Mouse (Mus musculus): Measurements from ENCODE around the gene Fryl.
A peak's percentile ranks its signal among the peaks of the same experiment; 100 is the strongest.
"Not testable (repeated sequence)": the region's sequence is repeated elsewhere in the genome, so short reads cannot be mapped to it uniquely, and the experiment has no call there.

The Fryl gene

GRCm38 (mm10) chr5:72998546-72998945 lies 257.9 kb downstream of the Fryl start:
- not testable (repeated sequence) for DNase-seq

GRCm38 (mm10) chr5:72995379-72995778 lies 261.0 kb downstream of the Fryl start:
- no peak for DNase-seq

DNA sequence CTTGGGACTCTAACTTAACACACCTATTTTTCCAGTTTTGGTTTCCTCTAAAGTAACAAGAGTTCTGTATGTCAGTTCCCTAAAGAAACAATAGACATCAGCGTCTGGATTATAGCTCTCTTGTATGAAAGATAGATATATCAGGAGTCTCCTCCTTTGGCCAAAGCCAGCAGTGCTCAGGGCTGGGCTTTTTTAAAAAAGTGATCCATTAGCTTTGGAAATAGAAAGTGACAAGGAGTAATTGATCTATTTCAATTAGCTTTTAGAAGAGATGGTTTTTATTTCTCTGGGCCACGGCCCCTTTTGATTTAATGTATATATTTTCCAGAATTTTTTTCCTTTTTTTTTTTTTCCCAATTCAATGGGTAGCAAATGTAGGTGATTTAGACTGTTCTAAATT lies 261.5 kb downstream of the Fryl start:
- DNase-seq: no peak

DNA sequence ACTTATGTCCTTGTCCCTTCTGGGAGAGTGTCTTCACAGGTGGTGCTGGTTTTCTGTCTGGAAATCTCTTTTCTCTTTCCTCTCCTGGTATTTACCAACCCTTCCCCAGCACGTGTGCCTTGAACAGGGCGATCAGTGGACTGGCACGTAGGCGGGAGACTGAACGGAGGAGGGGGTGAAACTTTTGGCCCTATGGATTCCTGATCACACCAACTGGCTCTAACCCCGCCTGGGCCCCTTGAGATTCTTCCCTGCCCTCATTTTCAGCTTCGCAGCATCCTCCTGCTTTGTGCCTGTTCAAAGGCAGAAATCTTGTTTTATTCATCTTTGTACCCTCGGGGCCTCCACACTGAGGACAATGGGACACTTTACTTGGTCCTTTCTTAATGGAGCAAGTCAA lies 262.0 kb downstream of the Fryl start:
- no peak for DNase-seq

GRCm38 (mm10) chr5:72992474-72992873 lies 263.9 kb downstream of the Fryl start:
- no peak for DNase-seq

DNA sequence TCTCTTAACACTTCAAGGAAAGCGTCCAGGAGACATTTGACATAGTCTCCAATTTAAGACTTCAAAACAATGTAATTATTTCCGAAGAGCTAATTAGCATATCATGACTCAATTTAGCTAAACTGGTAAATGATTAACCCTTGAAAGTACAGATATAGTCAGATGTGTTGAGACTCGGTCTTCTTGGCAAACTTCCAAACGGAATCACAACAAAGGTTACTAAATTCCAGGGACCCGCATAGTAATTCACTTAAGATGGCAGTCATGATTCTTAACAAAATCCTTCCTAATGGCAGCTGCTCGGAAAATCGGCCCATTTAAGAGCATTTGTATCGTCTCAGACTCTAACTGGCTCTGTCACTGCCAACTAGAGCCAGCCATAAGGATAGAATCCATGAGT lies 266.7 kb downstream of the Fryl start:
- no peak for DNase-seq

- DNase-seq: no peak
Observed at GRCm38 (mm10) chr5:72987786-72988185, 268.6 kb downstream of the Fryl start.

- peak; percentile 8 for DNase-seq
Observed at GRCm38 (mm10) chr5:72984091-72984490, 272.3 kb downstream of the Fryl start.

DNA sequence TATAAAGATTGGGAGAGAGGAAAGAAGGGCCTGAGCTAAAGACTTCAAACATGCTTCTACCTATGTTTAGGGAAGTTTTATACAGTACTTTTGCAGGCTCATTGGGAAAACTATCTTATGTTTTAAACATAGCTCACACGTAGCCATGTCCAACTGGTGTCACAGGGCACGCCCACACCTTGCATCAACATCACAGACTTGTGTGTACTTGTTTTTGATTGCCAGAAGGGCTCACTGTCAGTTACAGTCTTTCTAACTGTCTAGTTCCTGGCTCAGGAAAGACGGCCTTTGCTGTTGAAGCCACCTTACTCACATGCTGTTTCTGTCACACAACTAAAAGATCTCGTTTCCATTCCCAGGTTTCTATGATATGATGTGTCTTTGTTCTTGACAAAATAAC lies 279.9 kb downstream of the Fryl start:
- no peak for DNase-seq

DNA sequence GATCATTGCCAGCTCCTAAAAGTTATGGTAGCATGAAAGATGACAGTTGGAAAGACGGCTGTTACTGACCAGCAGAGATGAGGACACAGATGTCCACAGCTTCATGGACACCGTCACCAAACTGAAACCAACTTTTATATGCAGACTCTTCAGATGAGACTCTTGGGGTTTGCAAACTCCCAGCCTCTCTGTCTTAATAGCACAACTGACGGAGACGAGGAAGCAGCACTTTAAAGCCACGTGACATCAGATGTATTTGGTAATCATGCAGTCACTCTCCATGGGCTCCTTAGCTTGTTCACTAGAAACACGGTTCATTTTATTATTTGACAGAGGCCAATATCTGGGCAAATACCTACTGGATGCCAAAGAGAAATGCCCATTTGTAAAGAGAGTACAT lies 280.4 kb downstream of the Fryl start:
- DNase-seq: no peak

DNA sequence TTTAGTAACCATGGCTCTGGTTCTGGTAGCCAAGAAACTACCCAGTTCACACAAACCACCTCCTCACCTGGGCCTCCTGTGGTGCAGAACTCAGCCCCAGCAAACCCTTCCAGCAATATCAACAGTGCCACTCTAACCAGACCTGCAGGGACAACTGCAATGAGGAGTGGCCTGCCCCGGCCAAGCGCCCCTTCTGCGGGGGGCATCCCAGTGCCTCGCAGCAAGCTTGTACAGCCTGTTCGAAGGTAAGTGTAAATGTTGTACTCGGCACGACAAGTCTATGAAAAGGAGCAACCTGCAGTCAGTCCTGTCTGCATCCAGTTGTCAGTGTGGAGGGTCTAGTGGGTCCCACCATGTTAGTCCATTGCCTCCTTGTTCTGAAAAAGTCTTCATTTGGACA lies 281.8 kb downstream of the Fryl start, which contains the start of gene Gm10135:
Gene Gm10135 (minus strand): TSS at position 101 of the 400 bp plus-strand sequence.
- no peak for DNase-seq

DNA sequence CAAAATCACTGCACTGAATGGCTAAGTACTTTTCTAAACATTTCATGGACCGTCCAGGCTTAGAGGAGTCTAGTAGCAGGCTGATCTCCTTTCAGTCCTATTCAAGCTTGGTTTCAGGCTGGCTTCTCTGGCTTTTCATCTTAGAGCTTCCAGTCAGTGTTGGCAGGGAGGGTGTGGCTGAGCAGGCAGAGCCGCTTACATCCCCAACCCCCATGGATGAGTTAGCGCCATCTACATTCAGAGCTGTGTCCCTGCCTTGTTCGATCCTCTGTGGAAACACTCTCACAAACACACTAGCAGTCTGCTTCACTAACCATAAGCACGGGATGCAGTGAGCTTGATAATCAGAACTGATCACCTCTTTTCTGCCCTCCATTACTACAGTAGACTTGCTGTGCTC lies 283.5 kb downstream of the Fryl start:
- DNase-seq: no peak

DNA sequence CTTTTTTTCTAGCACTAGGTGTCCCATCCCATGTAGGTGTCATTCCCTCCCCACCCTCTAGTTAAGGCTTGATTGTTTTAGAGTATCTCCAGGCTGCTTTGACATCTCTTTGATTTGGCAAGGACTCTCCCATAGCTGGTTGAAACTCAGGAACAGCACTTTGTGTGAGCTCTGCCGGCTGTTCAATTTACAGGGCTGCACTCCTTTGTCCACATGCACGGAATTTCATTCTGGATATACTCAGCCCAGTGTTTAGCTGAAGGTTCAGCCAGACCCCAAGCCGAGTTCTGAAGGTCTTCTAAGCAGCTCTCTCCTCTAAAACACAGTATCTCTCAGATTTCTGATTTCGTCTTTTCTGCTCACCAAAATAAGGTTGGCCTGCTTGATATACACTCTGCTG lies 284.0 kb downstream of the Fryl start:
- no peak for DNase-seq
